6 mouse cellular contexts compared by ENCODE assay signal in the genomic region with DNA sequence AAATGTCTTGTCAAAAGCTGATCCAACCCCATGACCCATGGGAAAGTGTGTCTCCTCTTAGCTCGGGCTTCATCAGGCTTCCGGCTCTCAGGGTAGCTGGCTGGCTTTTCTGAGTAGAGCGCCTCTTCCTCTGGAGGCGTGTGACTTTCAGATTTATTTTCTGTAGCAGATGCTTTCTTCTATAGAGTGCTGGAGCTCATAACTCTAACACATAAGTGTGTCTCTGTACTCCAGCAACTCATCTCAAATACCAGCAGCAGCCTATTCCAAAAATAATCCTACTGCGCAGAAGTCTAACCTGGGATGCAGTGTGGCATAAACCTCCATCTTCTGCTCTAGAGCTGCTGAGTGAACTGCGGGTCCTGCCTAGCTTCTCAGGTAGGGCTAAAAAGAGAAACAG.
"Had no signal": no experiment of that assay in that cellular context is flagged by ENCODE, and none has a peak within 500 bp of the region (broad histone marks: within the 10 kb centered on the region; RNA-seq: fewer than 3 reads in every experiment).

No protein-coding gene starts in this region.

- DNase-seq: kidney, adult 11 months; kidney, adult 9 months; kidney, postnatal 36 days; lung, adult 2 months; lung, postnatal 36 days; thymus, postnatal 4 days had no signal
